Mouse (Mus musculus) intestine, embryonic 16.5 days (tissue): Measurements from ENCODE around the gene Dst. TPM values are rescaled to one million over a fixed set of nuclear protein-coding genes. Genes with fewer than 3 reads are reported as not detected.

Source experiments
- ATAC-seq: fragments of 200-750 bp; cut with Nextera tagmentation; 2 replicates; pipeline ENCODE4 v1.8.0; 2017; ENCODE audit warnings: moderate TSS enrichment, moderate library complexity
- H3K27ac ChIP-seq: fragments of 300-500 bp; sonication (generic); 2 replicates; pipeline ENCODE4 v1.5.1; 2014; ENCODE audit warnings: mild to moderate bottlenecking, low read length
- H3K27me3 ChIP-seq: fragments of 300-500 bp; sonication (generic); replicated peaks from 2 replicates; pipeline ENCODE4 v1.6.1; 2014; ENCODE audit warnings: low read length, control low read depth, mixed read lengths; ENCODE audit not compliant: control insufficient read depth, insufficient read depth
- H3K36me3 ChIP-seq: fragments of 300-500 bp; sonication (generic); 2 replicates; pipeline ENCODE4 v1.6.1; 2014; ENCODE audit warnings: low read length, control low read depth; ENCODE audit not compliant: control insufficient read depth, insufficient read depth
- H3K4me1 ChIP-seq: fragments of 300-500 bp; sonication (generic); 2 replicates; pipeline ENCODE4 v1.6.1; 2014; ENCODE audit warnings: low read length, control low read depth, mixed read lengths; ENCODE audit not compliant: control insufficient read depth, insufficient read depth
- H3K4me2 ChIP-seq: fragments of 300-500 bp; sonication (generic); 2 replicates; pipeline ENCODE4 v1.6.1; 2014; ENCODE audit warnings: low read depth, low read length, control low read depth
- H3K4me3 ChIP-seq: fragments of 300-500 bp; sonication (generic); 2 replicates; pipeline ENCODE4 v1.5.1; 2014; ENCODE audit warnings: mild to moderate bottlenecking, low read length
- H3K9ac ChIP-seq: fragments of 300-500 bp; sonication (generic); 2 replicates; pipeline ENCODE4 v1.6.1; 2014; ENCODE audit warnings: low read depth, low read length
- H3K9me3 ChIP-seq: fragments of 300-500 bp; sonication (generic); 2 replicates; pipeline ENCODE4 v1.6.1; 2016; ENCODE audit warnings: low read length, control low read depth; ENCODE audit not compliant: control insufficient read depth
- WGBS: fragments of 180-500 bp; shearing (Covaris S2); extraction: QIAGEN DNeasy Blood & Tissue Kit; methylation state at CpG from one replicate; pipeline ENCODE4 v1.1.7; 2014; 5-methylcytosine and 5-hydroxymethylcytosine counted together
- polyA plus RNA-seq: library from polyadenylated mRNA; unstranded; fragments of >200 nt; fragmentation: Nextera tagmentation; extraction: Ambion mirVana; gene quantifications from 2 replicates; pipeline ENCODE4 v1.2.1, GENCODE M21; 2015

Gene Dst
- polyA plus RNA-seq, 1 experiment from 2014 or later, result 15.1 TPM

DNA sequence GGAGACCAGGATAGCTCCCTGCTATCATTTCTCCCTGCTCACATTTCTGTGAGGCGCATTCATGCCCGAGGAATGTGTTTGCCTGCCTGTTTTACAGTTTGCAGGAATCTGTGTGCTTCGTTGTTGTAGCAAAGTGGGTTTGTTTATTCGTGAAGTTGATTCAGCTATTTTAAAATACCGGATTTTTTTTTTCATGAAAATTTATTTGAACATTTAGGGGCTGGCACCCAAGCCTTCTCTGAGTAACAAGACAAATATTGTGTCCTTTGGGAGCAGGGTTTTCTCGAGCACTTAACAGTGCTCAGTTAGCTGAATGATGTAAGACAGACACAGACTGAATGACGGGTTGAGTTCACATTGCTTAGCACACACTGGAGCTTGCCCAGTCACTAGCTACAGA lies 345.9 kb downstream of the Dst start:
- Histone ChIP-seq H3K4me3 (no peak overlapping the region), H3K4me1 (peaks cover 6% of the 10 kb centered on the region; the same call in 1 of the 2 replicates), H3K27me3 (no peaks in the 10 kb centered on the region), H3K9ac (no peak overlapping the region), H3K36me3 (peaks cover 10% of the 10 kb centered on the region; the same call in 1 of the 2 replicates), H3K9me3 (no peaks in the 10 kb centered on the region), H3K27ac (no peak overlapping the region), H3K4me2 (no peak overlapping the region)
- no peak for ATAC-seq
- WGBS, result 53% methylated on average over 7 of the region's 7 CpGs

DNA sequence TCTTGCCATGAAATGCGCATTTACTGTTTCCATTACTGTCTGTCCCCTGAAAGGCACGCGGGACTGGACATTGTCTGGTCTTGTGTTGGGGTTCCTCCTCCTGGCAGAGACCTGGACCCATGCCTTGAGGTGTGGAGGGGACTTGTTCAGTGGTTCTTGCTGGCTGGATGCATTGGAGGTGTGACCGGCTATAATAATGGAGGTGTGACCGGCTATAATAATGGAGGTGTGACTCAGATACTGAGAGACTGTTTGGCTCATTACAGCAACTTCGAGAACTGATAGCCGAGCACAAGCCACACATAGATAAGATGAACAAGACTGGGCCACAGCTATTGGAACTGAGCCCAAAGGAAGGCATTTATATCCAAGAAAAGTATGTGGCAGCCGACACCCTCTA lies 351.9 kb downstream of the Dst start:
- Histone ChIP-seq H3K4me3 (no peak overlapping the region), H3K4me1 (peaks cover 6% of the 10 kb centered on the region; the same call in 1 of the 2 replicates), H3K36me3 (peaks cover 19% of the 10 kb centered on the region), H3K27me3 (no peaks in the 10 kb centered on the region), H3K4me2 (no peak overlapping the region), H3K9me3 (no peaks in the 10 kb centered on the region), H3K9ac (no peak overlapping the region), H3K27ac (no peak overlapping the region)
- ATAC-seq, result peak; percentile 70
- 77% methylated on average over 8 of the region's 8 CpGs for WGBS

DNA sequence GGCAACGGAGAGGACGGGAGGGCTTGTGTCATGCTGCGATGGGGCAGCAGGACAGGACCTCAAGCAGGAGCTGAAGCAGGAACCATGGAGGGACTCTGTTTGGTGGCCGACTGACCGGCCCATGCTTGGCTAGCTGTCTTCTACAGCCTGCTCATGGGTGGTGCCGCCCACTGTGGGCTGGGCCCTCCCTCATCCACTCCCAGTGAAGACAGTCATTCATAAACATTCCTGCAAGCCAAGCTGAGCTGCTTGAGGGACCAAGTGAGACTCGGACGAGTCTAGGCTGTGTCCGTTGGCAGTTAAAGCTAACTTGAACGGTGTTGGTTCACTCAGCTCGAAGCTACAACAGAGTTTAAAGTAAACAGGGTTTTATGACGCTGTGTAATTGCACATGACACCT lies 353.0 kb downstream of the Dst start:
- Histone ChIP-seq H3K4me2 (no peak overlapping the region), H3K27me3 (no peaks in the 10 kb centered on the region), H3K36me3 (peaks cover 19% of the 10 kb centered on the region), H3K9me3 (no peaks in the 10 kb centered on the region), H3K27ac (no peak overlapping the region), H3K9ac (no peak overlapping the region), H3K4me1 (no peaks in the 10 kb centered on the region), H3K4me3 (no peak overlapping the region)
- WGBS, result 69% methylated on average over 12 of the region's 12 CpGs
- no peak for ATAC-seq

DNA sequence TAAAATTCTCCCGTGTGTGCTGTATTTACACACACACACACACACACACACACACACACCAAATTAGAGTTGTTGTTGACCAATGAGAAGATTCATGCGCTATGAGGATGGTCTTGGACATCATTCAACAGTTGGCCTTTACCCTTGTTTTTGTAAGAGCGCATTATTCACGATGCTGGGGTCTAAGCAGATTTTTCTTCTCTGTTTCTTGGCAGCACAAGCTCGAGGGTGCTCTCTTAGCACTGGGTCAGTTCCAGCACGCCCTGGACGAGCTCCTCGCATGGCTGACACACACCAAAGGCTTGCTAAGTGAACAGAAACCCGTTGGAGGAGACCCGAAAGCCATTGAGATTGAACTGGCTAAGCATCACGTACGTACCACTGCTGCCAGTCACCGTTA lies 360.5 kb downstream of the Dst start:
- no peaks in the 10 kb centered on the region for H3K4me1 ChIP-seq
- no peak overlapping the region for H3K4me3 ChIP-seq
- peaks cover 10% of the 10 kb centered on the region for H3K36me3 ChIP-seq
- H3K9ac ChIP-seq, result no peak overlapping the region
- ATAC-seq, result 0 out of 2 replicates have a peak, but pooled peaks have one; percentile 23
- no peak overlapping the region for H3K27ac ChIP-seq
- 76% methylated on average over 13 of the region's 13 CpGs for WGBS
- no peak overlapping the region for H3K4me2 ChIP-seq
- H3K27me3 ChIP-seq, result no peaks in the 10 kb centered on the region
- H3K9me3 ChIP-seq, result no peaks in the 10 kb centered on the region

DNA sequence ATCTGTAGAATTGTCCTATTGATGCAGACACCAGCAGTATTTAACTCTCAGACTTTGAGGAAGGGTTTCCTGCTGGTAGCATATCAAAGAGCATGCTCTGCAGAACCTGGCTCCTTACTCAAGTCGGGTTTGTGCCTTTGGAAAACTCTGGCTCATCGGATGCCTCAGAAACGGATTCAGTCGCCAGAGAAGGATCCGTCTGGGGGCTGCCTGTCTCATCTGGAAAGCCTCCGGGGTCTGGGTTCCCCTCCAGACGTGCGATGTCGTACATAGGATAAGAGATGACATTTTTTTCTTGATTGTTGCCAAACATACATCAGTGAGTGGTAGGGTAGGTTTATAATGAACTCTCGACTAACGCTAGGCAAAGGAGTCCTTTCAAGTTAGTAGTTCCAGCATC lies 361.6 kb downstream of the Dst start:
- no peaks in the 10 kb centered on the region for H3K4me1 ChIP-seq
- H3K4me3 ChIP-seq, result no peak overlapping the region
- WGBS, result 79% methylated on average over 11 of the region's 11 CpGs
- H3K9me3 ChIP-seq, result no peaks in the 10 kb centered on the region
- H3K27me3 ChIP-seq, result no peaks in the 10 kb centered on the region
- no peak for ATAC-seq
- no peak overlapping the region for H3K9ac ChIP-seq
- no peak overlapping the region for H3K4me2 ChIP-seq
- H3K27ac ChIP-seq, result no peak overlapping the region
- peaks cover 7% of the 10 kb centered on the region for H3K36me3 ChIP-seq

DNA sequence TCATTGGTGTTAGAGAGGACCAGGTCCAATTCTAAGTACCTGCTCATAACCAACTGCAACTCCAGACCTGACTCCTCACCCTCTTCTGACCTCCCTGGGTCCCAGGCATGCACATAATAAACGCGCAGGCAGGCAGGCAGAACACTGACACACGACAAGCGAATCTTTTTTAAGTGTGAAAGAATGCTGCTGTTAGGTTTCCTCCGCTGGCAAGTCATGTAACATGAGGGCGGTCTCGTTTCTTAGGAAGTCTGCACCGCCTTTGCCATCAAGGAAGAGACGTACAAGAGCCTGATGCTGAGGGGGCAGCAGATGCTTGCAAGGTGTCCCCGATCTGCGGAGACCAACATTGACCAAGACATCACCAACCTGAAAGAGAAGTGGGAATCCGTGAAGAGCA lies 365.9 kb downstream of the Dst start:
- no peak for ATAC-seq
- Histone ChIP-seq H3K27ac (no peak overlapping the region), H3K4me1 (no peaks in the 10 kb centered on the region), H3K4me2 (no peak overlapping the region), H3K4me3 (no peak overlapping the region), H3K9ac (no peak overlapping the region), H3K36me3 (peaks cover 10% of the 10 kb centered on the region), H3K27me3 (no peaks in the 10 kb centered on the region), H3K9me3 (no peaks in the 10 kb centered on the region)
- WGBS, result 94% methylated on average over 12 of the region's 12 CpGs

DNA sequence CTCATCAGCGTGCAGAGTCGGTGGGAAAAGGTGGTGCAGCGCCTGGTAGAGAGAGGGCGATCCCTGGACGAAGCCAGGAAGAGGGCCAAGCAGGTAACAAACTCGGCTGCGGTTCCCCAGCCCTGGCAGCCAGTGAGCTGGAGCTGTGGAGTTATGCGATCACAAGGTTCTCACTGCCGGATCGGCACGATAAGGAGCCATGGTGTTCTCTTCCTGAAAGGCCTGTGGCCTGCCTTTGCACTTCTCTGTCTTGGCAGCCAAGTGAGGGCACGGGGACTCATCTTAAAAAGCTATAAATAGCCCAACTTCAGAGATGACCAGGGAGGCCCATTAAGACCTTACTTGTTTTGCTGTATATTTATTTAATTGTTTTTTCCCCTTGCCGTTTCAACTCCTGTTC lies 367.8 kb downstream of the Dst start:
- 90% methylated on average over 13 of the region's 13 CpGs for WGBS
- no peaks in the 10 kb centered on the region for H3K9me3 ChIP-seq
- no peak overlapping the region for H3K4me2 ChIP-seq

DNA sequence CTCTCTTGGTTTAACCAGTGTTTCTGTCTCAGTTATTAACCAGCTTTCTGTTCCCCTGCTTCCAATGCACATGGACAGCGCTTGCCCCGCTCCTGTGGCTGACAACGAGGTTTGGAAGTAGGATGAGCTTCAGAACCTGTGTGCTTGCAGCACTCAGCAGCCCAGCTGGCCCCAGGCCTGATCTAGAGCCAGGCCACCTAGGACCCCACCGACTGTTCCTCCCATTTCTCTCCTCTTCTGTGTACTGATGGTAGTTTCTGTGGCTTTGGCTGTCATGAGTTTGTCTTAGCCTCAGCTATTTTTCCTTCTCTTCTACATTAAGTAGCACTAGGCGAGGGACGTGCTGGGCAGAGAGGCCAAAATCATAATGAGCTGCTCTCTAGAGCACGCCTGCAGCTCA lies 368.7 kb downstream of the Dst start:
- Histone ChIP-seq H3K4me2 (no peak overlapping the region), H3K27ac (no peak overlapping the region), H3K9me3 (no peaks in the 10 kb centered on the region), H3K36me3 (peaks cover 7% of the 10 kb centered on the region), H3K4me3 (no peak overlapping the region), H3K9ac (no peak overlapping the region), H3K27me3 (no peaks in the 10 kb centered on the region), H3K4me1 (no peaks in the 10 kb centered on the region)
- WGBS, result 87% methylated on average over 7 of the region's 7 CpGs
- no peak for ATAC-seq

More for the DNA sequence above, 367.8 kb downstream of the Dst start:
- Histone ChIP-seq H3K4me1 (no peaks in the 10 kb centered on the region), H3K9ac (no peak overlapping the region), H3K4me3 (no peak overlapping the region), H3K27ac (no peak overlapping the region), H3K27me3 (no peaks in the 10 kb centered on the region), H3K36me3 (peaks cover 8% of the 10 kb centered on the region)
- ATAC-seq, result no peak

DNA sequence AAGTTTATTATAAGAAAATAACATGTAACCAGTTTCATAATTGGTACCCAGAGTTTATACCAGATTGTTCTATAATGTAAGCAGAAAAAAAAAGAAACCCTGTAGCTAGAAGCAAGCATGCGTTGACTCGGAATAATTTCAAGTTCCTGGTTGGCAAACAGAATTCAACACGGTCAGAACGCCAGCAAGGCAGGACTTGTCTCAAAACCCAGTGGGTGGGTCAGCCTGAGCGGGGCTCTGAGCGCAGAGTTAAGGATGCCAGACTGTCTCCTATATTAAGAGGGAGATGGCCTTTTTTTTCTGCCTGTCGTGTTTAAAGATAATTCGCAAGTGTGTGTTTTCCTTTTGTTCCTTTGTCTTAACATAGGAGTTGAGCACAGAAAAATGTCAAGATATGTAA lies 369.2 kb downstream of the Dst start:
- H3K4me1 ChIP-seq, result no peaks in the 10 kb centered on the region
- no peak for ATAC-seq
- H3K27me3 ChIP-seq, result no peaks in the 10 kb centered on the region
- WGBS, result 76% methylated on average over 8 of the region's 8 CpGs
- peaks cover 5% of the 10 kb centered on the region for H3K36me3 ChIP-seq
- no peak overlapping the region for H3K4me2 ChIP-seq
- H3K9me3 ChIP-seq, result no peaks in the 10 kb centered on the region
- H3K9ac ChIP-seq, result no peak overlapping the region
- no peak overlapping the region for H3K4me3 ChIP-seq
- H3K27ac ChIP-seq, result no peak overlapping the region

DNA sequence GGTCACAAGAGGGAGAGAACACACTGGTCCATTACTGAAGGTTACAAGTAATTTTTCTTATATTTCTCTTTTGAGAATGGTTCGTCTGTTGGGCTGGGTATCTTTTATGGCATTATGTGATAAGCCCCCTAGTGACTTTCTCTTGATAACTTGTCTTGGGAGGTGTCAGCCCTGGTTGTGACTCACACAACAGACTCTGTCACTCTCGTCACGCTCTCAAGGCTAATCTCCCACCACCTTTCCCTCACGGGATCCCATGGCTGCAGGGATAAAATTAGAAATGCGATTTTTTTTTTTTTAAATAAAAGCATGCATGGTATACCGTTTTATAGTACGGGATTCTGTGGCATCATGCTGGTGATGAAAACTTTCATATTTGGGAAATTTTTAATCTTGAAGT lies 375.5 kb downstream of the Dst start:
- Histone ChIP-seq H3K27me3 (no peaks in the 10 kb centered on the region), H3K4me3 (no peak overlapping the region), H3K36me3 (peaks cover 2% of the 10 kb centered on the region; the same call in 1 of the 2 replicates), H3K4me2 (no peak overlapping the region), H3K9me3 (no peaks in the 10 kb centered on the region), H3K9ac (no peak overlapping the region), H3K27ac (no peak overlapping the region), H3K4me1 (no peaks in the 10 kb centered on the region)
- no peak for ATAC-seq
- 82% methylated on average over 7 of the region's 7 CpGs for WGBS
